Mouse (Mus musculus) lung, adult 2 months (tissue): ENCODE measurements around the gene Bcorl1. TPM values are rescaled to one million over a fixed set of nuclear protein-coding genes. Genes with fewer than 3 reads are reported as not detected.
"Not testable (repeated sequence)": the region's sequence is repeated elsewhere in the genome, so short reads cannot be mapped to it uniquely, and the experiment has no call there.

Experiments
- DNase-seq: peaks from one replicate; pipeline ENCODE4 v3.0.0; 2022
- H3K4me1 ChIP-seq: fragments of 200-500 bp; 2 replicates; pipeline ENCODE4 v1.6.1; 2011; ENCODE audit warnings: low read length; ENCODE audit not compliant: control insufficient read depth, insufficient read depth
- H3K4me3 ChIP-seq: fragments of 200-500 bp; replicated peaks from 2 replicates; pipeline ENCODE3; 2011; ENCODE audit warnings: low read depth, mild to moderate bottlenecking, control low read depth, low read length; ENCODE audit errors: extremely low read depth
- CTCF ChIP-seq: fragments of 200-500 bp; IDR thresholded peaks from 2 replicates; pipeline ENCODE4 v1.5.1; 2011; ENCODE audit warnings: mild to moderate bottlenecking, low read length, control low read depth; ENCODE audit not compliant: insufficient read depth
- POLR2A ChIP-seq: fragments of 200-500 bp; IDR thresholded peaks from 2 replicates; pipeline ENCODE4 v1.6.1; 2011; ENCODE audit warnings: low read depth, mild to moderate bottlenecking, control low read depth, low read length, borderline replicate concordance; ENCODE audit errors: extremely low read depth
- WGBS: fragments of 180-500 bp; shearing (Covaris S2); methylation state at CpG from one replicate; pipeline ENCODE4 v1.1.7; 2018; 5-methylcytosine and 5-hydroxymethylcytosine counted together
- polyA plus RNA-seq: library from polyadenylated mRNA; depleted of rRNA; stranded (reverse); fragments of >200 nt; gene quantifications from 2 replicates; pipeline ENCODE4 v1.2.3, GENCODE M21; 2012

Gene Bcorl1
- polyA plus RNA-seq, 1 experiment = 5.7 TPM

DNA sequence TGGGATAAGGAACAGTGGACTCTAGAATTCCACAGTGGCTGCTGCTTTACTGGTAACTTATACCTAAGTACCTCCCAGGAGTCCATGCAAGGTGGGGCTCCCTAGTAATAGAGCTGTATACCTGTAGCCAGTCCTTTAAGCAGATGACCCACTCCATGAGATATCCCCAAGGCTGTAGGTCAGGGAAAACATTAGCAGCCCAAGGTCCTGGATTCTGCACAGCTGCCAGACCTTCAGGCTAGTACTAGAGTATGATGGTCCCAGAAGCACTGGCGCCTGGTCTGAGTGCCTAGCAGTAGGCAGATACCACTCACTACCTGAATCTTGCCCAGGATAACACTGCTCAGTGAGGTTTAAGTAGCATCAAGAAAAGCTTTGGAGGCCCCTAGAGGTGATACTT, 93.1 kb downstream of the Bcorl1 start:
- H3K4me1 ChIP-seq = peaks cover 10% of the 10 kb centered on the region
- 90% methylated on average over 1 of the region's 1 CpGs for WGBS
- no peak for TF ChIP-seq CTCF
- no peak for TF ChIP-seq POLR2A
- H3K4me3 ChIP-seq = no peak overlapping the region
- DNase-seq = no peak

DNA sequence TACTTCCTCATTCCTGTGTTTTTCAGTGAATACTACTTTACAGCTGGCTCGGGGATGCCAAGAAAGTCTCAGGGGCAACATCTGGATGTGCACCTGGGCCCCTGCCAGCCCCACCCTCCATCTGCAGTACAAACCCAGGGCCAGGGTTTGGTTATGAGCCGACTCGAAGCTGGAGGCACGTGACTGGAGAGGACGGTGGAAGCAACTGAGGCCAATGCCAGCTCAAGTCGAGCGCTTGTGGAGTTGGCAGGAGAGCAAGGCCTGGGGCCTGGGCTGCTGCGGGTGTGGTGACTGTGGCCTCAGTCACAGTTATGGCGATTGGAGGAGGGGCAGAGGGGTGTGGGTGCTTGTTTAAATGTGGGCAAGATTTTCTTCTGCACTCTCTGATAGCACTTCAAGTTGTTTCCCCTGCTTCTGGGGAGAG, 94.3 kb downstream of the Bcorl1 start:
- Histone ChIP-seq H3K4me1 (peaks cover 15% of the 10 kb centered on the region), H3K4me3 (no peak overlapping the region)
- 41% methylated on average over 9 of the region's 9 CpGs for WGBS
- TF ChIP-seq POLR2A (no peak), CTCF (no peak)
- DNase-seq = no peak

DNA sequence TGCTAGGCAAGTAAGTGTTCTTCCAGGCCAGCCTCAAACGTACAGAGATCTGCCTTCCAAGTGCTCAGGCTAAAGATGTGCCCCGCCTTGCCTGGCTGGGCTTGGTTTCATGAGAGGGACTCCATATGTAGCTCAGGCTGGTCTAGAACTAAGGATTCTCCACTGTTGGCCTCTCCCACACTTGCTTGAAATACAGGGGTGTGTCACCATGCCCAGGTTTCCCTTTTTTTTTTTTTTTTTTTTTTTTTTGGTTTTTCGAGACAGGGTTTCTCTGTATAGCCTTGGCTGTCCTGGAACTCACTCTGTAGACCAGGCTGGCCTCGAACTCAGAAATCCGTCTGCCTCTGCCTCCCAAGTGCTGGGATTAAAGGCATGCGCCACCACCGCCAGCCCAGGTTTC, 94.9 kb downstream of the Bcorl1 start:
- peaks cover 15% of the 10 kb centered on the region for H3K4me1 ChIP-seq
- WGBS = 73% methylated on average over 7 of the region's 7 CpGs
- not testable (repeated sequence) for DNase-seq, H3K4me3 ChIP-seq

DNA sequence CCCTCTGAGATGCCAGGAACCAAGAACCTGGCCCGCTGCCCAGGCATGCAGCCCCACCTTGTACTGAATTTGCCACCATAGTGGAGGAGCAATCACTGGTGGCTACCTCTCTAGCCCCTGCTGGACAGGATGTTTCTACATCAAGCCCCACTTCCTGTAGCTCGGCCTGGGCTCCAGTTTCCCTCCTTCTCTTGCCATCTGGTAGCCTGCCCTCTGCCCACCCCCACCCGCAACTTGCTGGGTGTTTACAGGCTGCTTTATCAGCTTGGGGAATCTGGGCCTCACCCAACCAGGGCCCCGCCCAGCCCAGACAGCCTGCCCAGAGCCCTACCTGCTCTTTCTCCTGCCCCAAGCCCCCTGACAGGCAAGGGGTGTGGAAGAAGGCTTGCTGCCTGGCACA, 97.9 kb downstream of the Bcorl1 start:
- Histone ChIP-seq H3K4me1 (peaks cover 17% of the 10 kb centered on the region), H3K4me3 (no peak overlapping the region)
- WGBS = 43% methylated on average over 4 of the region's 4 CpGs
- no peak for DNase-seq
- TF ChIP-seq POLR2A (no peak), CTCF (no peak)

DNA sequence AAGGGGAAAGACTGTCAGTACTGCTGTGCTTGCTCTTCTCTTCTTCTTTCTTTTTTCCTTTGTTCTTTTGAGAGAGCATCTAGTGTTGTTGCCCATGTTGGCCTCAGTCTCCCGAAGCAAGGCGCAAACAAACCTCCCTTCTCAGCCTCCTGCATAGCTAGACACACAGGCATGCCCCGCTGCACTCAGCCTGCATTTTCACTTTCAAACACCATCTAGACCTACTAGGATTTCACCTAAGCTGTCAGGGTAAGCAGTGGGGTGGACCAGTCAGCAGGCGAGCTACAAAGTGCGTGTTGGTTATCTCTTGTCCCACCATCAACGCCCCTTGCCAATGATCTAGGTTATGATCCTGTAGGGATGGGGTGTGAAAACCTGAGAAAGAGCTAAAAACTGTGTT, 100.4 kb downstream of the Bcorl1 start:
- no peak for TF ChIP-seq POLR2A
- TF ChIP-seq CTCF = no peak
- DNase-seq = no peak
- WGBS = 88% methylated on average over 6 of the region's 6 CpGs
- Histone ChIP-seq H3K4me1 (peaks cover 14% of the 10 kb centered on the region), H3K4me3 (no peak overlapping the region)

DNA sequence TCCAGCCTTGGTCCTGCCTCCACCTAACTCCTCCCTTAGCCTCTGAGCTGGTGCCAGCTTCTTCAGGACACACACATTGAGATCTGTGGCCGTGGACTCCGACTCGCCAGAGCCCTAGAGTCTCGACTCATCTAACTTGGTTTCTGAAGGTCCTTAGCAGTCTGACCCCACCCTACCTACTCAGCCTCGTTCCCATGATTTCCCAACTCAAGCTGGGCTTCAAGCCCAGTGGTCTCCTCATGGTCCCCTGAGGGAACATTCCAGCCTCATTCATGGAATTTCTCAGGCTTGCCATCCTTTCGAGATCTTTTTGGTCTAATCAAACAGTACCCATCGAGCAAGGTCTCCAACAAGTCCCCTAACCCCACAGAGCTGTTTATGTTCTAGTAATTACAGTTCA, 100.8 kb downstream of the Bcorl1 start:
- TF ChIP-seq CTCF = no peak
- TF ChIP-seq POLR2A = no peak
- Histone ChIP-seq H3K4me3 (no peak overlapping the region), H3K4me1 (peaks cover 14% of the 10 kb centered on the region)
- 59% methylated on average over 7 of the region's 7 CpGs for WGBS
- no peak for DNase-seq

DNA sequence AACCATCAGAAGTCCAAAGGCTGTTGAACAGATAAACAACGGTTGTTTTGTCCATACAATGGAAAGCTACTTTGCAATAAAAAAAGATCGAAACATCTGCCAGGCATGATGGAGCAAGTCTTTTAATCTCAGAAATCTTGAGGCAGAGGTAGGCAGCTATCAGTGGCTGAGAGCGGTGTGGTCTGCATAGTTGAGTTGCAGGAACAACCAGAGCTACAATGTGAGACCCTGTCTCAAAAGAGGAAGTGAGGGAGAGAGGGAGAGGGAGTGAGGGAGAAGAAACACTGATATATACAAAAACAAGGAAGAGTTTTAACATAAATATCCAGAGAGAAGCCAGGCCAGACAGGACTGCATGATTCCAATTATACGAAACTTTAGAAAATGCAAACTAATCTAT, 103.5 kb downstream of the Bcorl1 start:
- no peak for DNase-seq
- 70% methylated on average over 4 of the region's 4 CpGs for WGBS
- Histone ChIP-seq H3K4me1 (peaks cover 6% of the 10 kb centered on the region), H3K4me3 (no peak overlapping the region)
- no peak for TF ChIP-seq CTCF
- TF ChIP-seq POLR2A = no peak

DNA sequence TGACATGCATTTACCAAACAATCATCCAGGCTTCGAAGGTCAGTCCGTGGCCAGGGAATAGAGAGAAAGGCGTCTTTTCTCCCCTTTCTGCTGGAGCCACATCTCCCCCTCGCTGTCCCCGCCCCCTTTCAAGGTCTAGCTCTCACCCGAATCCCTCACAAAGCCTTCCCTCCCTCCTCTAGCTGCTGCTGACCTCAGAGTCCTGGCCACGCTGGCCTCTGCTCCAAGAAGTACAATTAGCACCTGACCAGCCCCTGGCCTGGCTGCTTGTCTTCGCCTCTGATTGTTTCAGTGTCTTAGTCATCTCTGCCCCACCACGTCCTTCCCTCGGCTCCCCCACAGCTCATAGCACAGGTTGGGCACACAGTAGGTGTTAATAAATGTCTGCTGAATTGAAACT, 108.5 kb downstream of the Bcorl1 start:
- no peak for DNase-seq
- WGBS = 59% methylated on average over 10 of the region's 10 CpGs
- Histone ChIP-seq H3K4me1 (peaks cover 1% of the 10 kb centered on the region), H3K4me3 (no peak overlapping the region)
- TF ChIP-seq POLR2A (no peak), CTCF (no peak)

DNA sequence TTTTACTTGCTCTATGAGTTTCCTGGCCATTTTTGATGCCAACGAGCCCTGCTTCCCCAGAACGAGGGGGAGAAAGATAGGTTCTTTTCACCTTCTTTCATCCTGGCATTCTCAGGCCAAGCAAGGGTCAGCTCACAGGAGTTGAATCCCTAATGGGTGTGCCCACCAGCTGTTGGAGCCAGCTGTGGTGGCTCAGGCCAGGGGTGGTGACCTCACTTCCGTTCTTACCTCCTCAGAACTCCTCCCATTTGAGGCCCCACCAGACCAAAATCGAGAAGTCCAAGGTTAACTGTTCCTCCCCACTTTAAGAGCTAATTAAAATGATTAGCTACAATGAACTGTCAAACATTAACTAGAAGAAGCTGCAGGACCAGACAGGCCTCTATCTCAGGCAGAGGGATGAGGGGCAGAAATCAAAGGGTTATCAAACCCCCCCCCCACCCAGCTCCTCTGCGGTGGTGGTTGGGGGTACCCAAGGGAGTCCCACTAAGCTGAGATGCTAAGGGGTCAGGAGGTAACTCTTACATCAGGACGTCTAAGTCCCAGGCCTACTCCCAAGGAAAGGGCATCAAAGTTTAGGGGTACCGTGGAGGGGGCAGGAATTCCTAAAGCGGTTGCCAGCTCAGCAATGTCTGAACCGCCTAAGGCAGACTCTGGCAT, 111.2 kb downstream of the Bcorl1 start:
- Histone ChIP-seq H3K4me3 (peak overlapping the region; percentile 46), H3K4me1 (peaks cover 2% of the 10 kb centered on the region)
- TF ChIP-seq POLR2A = no peak
- no peak for TF ChIP-seq CTCF
- DNase-seq = no peak
- WGBS = 42% methylated on average over 9 of the region's 9 CpGs

DNA sequence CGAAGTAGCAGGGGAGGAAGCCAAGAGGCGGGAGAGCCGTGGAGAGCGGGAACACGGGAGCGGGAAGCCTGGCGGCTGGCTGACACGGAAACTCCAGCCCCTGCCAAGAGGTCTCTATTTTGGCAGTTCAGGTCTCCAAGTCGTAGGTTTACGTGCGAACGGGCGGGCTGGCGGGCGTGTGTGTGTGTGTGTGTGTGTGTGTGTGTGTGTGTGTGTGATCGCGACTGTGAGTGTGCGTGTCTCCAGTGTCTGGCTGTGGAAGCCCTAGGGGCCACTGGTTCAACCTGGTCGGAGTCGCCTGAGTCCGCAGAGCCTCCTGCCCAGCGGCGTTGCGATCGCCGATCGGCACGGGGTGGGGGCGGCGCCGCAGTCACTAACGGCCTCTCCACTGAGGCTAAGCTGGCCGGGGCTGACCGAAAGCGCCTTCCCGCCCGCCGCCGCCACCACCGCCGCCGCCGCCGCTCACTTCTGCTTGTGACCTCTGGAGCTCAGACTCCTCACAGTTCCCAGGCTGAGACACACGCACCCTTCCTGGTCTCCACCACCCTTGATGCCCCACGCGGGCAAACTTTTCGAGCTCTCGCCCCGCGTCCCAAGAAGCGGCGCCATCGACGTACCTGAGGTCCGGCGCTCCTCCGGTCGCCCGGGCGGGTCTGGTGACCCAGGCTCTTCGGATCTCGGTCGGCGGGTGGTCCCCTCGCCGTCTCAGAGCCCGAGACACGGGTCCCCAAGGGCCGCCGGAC, 111.9 kb downstream of the Bcorl1 start:
- WGBS = 28% methylated on average over 71 of the region's 71 CpGs
- TF ChIP-seq CTCF (no peak), POLR2A (no peak)
- peak overlapping the region; percentile 86 for H3K4me3 ChIP-seq
- peak; percentile 16 for DNase-seq
- peaks cover 2% of the 10 kb centered on the region for H3K4me1 ChIP-seq
